Mouse (Mus musculus): ENCODE measurements around the gene Ephb1.
A peak's percentile ranks its signal among the peaks of the same experiment; 100 is the strongest.

The Ephb1 gene

GRCm38 (mm10) chr9:102069151-102069882, 285.2 kb downstream of the Ephb1 start:
- peak; percentile 54 for DNase-seq (ENCODE audit: inconsistent ontology term)

DNA sequence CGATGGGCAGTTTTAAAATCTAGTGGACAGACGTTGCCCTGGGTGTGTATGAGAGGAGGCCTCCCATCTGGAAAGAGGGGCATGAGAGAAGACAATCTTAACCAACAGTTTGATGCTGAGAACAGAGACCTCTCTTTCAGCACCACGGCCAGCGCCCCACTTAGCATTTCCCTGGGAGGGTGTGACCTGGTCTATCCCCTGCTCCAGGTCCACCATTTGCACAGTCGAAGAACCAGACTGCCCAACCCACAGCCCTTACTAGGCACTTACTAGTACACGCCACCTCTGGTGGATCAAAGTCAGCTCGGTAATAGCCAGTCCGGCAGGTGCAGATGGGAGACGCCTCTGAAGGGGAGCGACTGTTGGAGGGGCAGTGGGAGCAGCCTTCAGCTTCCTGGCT, 287.9 kb downstream of the Ephb1 start:
- peak; percentile 54 for DNase-seq (ENCODE audit: inconsistent ontology term)

- DNase-seq (ENCODE audit: inconsistent ontology term) = no peak
These were observed 308.6 kb downstream of the Ephb1 start for GRCm38 (mm10) chr9:102045886-102046285.

DNA sequence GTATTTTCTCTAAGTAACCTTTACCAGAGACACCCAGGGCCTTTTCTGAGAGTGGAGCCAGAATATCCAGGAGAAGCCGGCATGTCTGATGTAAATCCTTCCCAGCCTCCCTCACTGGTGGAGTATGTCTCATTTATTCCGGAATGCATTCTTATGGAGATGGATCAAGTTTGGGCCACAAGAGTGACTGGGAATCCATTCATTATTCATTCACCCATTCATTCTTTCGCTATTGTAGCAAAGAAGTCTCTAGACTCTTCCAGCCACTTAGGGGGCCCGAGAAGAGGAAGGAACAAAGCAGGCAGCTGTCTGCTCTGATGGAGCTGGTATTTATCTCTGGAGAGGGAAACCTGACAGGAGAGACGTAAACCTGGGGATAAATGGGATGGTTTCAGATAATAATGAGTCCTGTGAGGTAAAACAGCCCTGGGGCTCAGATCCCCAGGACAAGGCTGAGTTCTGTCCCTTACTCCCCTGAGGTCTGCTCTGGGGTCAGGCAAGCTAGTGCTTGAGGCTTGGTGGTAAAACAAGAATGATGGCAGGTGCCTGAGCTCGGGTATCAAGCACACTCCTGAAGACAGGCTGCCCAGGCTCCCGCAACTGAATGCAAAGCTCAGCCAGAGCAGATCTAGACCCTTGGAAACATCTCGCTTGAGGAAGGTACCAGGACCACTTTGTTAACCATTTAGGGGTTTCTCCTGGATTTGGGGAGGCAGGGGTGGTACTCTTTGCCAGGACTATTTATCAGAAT, 309.2 kb downstream of the Ephb1 start:
- DNase-seq (ENCODE audit: inconsistent ontology term) = peak; percentile 58

GRCm38 (mm10) chr9:102039011-102039733, 315.3 kb downstream of the Ephb1 start:
- DNase-seq (ENCODE audit: inconsistent ontology term) = no peak

GRCm38 (mm10) chr9:102036132-102036531, 318.4 kb downstream of the Ephb1 start:
- DNase-seq (ENCODE audit: inconsistent ontology term) = no peak

- DNase-seq (ENCODE audit: inconsistent ontology term) = no peak
These were observed 321.3 kb downstream of the Ephb1 start for GRCm38 (mm10) chr9:102033231-102033630.

GRCm38 (mm10) chr9:102032376-102032775, 322.1 kb downstream of the Ephb1 start:
- no peak for DNase-seq (ENCODE audit: inconsistent ontology term)

DNA sequence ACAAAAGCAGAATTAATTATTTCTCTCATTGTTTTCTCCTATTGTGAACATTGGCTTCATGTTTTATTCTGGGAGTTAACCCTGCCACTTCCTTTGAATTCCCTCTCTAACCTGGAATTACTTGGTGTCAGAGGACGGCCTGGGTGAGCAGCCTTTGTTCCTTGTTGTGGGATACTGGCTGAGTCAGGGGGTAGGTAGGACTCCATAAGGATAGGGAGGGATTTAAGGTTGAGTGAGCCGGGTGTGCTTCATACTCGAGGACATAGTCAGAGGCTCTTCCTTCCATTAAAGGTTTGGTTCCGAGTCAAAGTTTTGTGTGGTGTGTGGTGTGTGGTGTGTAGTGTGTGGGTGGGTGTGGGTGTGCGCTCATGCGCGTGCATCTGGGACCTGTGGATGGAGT, 324.8 kb downstream of the Ephb1 start:
- DNase-seq (ENCODE audit: inconsistent ontology term) = peak; percentile 64

DNA sequence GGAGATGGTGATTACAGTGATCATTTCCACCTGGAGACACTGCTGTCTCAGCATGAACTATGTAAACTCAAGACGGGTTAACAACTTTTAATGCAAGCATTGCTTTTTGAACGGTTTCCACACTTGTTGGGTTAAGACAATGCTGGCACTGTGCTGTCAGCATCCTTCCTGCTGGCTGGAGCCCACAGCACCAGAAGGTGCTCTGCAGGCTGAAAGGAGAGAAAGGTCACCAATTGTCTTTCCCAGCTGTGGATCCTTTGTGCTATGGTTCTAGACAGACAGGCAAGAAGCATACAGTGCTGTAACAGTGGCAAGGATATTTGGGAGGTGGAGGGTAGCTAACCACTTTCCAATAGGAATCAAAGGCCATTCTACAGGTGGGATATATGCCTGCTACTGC, 328.4 kb downstream of the Ephb1 start:
- DNase-seq (ENCODE audit: inconsistent ontology term) = no peak

DNA sequence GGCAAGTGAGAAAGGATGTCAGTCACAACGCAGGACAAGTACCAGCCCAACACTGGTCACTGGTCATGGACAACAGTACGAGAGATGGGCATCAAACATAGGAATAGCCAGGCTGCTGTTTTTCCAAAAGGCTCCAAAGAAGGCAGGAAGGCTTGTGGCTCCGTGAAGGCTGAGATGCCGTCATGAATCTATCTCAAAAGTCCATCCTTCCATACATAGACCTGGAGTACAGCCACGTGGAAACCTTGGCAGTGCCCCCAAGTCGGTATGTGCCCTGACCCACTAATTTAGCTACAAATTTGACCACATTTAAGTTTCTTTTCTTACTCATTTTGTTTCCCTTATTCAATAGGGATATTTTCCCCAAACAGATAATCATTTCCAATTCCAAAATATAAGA, 329.4 kb downstream of the Ephb1 start:
- DNase-seq (ENCODE audit: inconsistent ontology term) = no peak

DNA sequence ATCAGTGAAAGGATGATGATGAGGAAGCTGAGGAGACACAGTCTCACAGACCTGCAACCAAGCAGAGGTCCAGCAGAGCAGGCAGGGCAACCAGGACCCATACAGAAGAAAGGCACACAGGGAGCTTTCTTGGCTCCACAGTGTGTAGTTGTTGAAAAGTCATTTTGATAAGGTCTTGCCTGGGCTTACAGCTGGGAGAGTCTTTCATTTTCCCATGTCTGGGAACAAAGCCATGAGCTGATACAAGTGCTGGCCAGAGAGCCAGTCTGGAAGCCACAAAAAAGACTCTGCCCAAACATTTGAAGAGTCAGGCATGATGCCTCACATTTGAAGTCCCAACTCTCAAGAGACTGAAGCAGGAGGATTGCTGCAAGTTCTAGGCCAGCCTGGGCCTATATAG, 339.0 kb downstream of the Ephb1 start:
- DNase-seq (ENCODE audit: inconsistent ontology term) = no peak

DNA sequence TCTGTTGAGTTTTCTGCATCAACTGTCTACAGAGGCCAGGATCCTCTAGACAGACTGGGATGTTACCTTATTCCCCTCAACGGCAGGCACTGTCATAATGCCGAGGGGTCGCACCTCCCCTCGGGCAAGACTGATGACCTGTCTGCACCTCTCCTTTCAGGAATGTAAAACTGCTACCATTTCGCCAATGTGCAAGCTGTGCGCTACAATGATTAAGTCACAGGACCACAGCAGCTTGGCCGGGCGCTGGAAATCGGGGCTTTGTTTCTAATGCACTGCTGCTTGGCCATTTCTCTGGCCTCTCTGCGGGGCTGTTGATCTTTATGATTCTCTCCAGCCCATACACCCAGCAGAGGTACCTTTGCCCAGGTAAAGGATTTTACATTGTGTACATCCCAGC, 346.8 kb downstream of the Ephb1 start:
- DNase-seq (ENCODE audit: inconsistent ontology term) = no peak

DNA sequence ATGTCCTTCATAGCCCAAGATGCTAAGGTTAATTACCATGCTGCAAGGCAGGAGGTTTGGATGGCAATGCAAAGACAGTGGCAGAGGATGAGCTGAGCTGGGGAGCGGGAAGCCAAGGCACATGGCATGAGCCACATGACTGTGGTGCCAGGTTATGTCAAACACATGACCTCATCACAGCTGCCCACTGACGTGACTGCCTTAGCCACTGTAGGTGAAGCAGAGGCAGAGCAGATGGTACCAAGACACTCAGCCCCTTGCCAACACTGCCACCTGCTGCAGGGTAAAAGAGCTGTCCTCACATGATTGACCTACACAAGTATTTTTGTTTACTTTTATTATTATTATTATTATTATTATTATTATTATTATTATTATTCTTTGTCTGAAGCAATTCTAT, 348.0 kb downstream of the Ephb1 start:
- DNase-seq (ENCODE audit: inconsistent ontology term) = peak; percentile 19

DNA sequence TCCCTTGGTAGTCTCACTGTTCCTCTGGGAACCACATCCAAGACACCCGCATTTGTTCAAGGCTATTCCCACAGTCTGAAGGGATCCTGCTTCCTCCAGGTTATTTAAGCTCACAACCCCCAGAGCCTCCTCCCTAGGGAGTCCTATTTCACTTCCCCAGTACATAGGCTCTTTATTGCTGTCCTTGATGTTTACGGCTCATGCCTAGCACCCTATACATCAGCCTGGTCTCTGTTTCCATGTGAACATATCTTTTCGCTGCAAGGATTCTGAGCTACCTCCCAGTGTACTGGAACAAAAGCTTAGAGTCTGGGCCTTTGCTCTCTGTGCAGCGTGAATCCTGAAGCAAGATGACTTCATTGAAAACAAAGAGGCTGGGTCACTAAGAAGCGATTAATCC, 351.6 kb downstream of the Ephb1 start:
- no peak for DNase-seq (ENCODE audit: inconsistent ontology term)

GRCm38 (mm10) chr9:102002186-102002585, 352.3 kb downstream of the Ephb1 start:
- no peak for DNase-seq (ENCODE audit: inconsistent ontology term)

GRCm38 (mm10) chr9:102001633-102002165, 352.8 kb downstream of the Ephb1 start:
- no peak for DNase-seq (ENCODE audit: inconsistent ontology term)

DNA sequence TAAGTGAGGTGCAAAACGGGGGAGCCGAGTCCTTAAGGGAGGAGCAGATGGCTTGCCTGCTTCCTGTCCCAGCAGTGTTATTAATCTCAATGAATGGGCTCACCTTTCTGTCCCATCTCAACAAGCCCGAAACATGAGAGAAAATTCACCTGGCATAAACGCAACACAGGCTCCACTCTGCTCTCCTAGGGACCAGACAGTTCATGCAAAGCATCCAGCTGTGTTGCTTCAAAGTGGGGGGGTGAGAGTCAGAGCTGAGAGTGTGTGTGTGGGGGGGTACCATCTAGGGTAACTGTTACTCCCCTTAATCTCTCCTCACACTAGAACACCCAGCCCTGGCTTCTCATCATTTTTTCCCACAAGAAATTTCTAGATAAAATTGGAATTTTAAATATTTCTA, 354.8 kb downstream of the Ephb1 start:
- no peak for DNase-seq (ENCODE audit: inconsistent ontology term)

GRCm38 (mm10) chr9:101996771-101997500, 357.6 kb downstream of the Ephb1 start:
- no peak for DNase-seq (ENCODE audit: inconsistent ontology term)

DNA sequence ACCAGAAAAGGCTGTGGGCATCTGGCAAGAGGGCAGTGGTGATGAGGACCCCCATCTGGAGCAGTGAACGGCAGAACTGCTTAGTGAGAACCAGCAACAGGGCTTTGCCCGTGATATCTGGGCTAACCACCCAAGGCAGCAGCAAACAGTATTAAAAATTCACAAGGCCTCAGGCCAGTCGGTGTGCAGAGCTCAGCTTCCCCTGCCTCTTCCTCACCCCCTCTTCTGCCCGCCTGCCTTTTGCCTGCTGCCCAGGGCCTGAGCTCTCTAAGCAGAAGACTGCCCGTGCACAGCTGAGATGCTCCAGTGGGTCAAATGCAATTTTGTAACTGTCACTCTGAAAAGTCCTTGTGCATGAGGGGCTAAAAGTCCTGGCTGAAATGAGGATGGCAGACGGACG, 358.3 kb downstream of the Ephb1 start:
- no peak for DNase-seq (ENCODE audit: inconsistent ontology term)

- no peak for DNase-seq (ENCODE audit: inconsistent ontology term)
These were observed 358.9 kb downstream of the Ephb1 start for GRCm38 (mm10) chr9:101995423-101996156.

Data from Muller cell, postnatal 12 days (primary cell).